Mouse (Mus musculus): ENCODE measurements around the gene Cdk19. TPM values are rescaled to one million over a fixed set of nuclear protein-coding genes. Genes with fewer than 3 reads are reported as not detected.
A peak's percentile ranks its signal among the peaks of the same experiment; 100 is the strongest.

Cdk19 gene
- polyA plus RNA-seq, 1 experiment from 2014 or later: 12.0 TPM

GRCm38 (mm10) chr10:40316841-40317585 is 22.4 kb upstream of the Cdk19 start:
- no peak overlapping the region for H3K27ac ChIP-seq
- no peaks in the 10 kb centered on the region for H3K9me3 ChIP-seq
- H3K36me3 ChIP-seq: no peaks in the 10 kb centered on the region
- no peaks in the 10 kb centered on the region for H3K4me1 ChIP-seq
- no peaks in the 10 kb centered on the region for H3K27me3 ChIP-seq
- no peak overlapping the region for H3K4me2 ChIP-seq
- ATAC-seq (ENCODE audit: insufficient number of reproducible peaks, insufficient read depth, low FRiP score, low TSS enrichment, low read depth): no peak
- no peak overlapping the region for H3K4me3 ChIP-seq
- WGBS: 43% methylated on average over 7 of the region's 7 CpGs
- H3K9ac ChIP-seq: no peak overlapping the region

GRCm38 (mm10) chr10:40320306-40320705 is 19.1 kb upstream of the Cdk19 start:
- Histone ChIP-seq H3K27me3 (no peaks in the 10 kb centered on the region), H3K9me3 (no peaks in the 10 kb centered on the region), H3K4me3 (no peak overlapping the region), H3K4me2 (no peak overlapping the region), H3K4me1 (no peaks in the 10 kb centered on the region), H3K27ac (no peak overlapping the region), H3K36me3 (no peaks in the 10 kb centered on the region), H3K9ac (no peak overlapping the region)
- no peak for ATAC-seq (ENCODE audit: insufficient number of reproducible peaks, insufficient read depth, low FRiP score, low TSS enrichment, low read depth)
- 89% methylated on average over 10 of the region's 10 CpGs for whole genome bisulfite sequencing

DNA sequence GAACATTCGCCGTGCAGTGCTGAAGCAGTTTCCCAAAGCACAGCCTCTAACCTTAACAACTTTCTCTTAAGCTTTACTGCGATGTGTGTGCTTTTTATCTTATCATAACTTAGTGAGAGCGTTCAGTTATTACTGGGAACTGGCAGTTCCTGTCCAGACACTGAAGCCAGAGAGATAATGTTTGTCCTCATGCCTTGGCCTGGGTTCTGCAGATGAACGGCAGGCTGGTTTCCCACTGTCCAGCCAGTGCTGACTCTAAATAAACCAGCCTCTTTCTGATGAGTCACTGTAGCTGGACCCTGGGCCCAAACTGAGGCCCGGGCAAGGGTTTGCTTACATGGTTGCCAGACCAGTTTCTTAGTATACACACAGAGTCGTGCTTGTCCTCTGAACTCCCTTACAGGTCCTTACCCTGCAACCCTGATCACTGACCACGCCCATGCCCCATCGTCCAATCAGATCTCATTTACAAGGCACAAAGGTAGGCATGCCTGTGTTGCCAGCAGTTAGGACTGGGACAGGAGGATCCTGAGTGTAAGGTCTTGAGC is 11.3 kb upstream of the Cdk19 start:
- Histone ChIP-seq H3K36me3 (no peaks in the 10 kb centered on the region), H3K27ac (no peak overlapping the region), H3K9me3 (no peaks in the 10 kb centered on the region), H3K27me3 (no peaks in the 10 kb centered on the region), H3K4me1 (no peaks in the 10 kb centered on the region), H3K4me2 (no peak overlapping the region), H3K9ac (no peak overlapping the region), H3K4me3 (no peak overlapping the region)
- 80% methylated on average over 9 of the region's 9 CpGs for WGBS
- no peak for ATAC-seq (ENCODE audit: insufficient number of reproducible peaks, insufficient read depth, low FRiP score, low TSS enrichment, low read depth)

DNA sequence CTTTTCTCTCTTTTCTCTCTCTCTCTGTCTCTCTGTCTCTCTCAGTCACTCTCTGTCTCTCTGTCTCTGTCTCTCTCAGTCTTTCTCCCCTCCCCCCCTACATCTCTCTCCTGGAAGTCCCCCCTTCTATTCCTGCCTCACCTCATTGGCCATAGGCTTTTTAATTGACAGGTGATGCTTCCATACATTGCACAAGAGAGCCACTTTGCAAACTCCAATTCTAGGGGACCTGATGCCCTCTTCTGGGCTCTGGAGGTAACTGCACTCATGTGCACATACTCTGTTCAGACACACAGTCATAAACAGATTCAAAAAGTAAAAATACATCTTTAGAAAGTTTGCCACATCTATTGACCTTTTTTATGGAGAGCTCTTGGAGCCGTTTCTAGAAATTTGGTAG is 9.1 kb upstream of the Cdk19 start:
- Histone ChIP-seq H3K4me2 (no peak overlapping the region), H3K9ac (no peak overlapping the region), H3K9me3 (no peaks in the 10 kb centered on the region), H3K36me3 (no peaks in the 10 kb centered on the region), H3K27ac (no peak overlapping the region), H3K4me1 (no peaks in the 10 kb centered on the region), H3K27me3 (no peaks in the 10 kb centered on the region), H3K4me3 (no peak overlapping the region)
- ATAC-seq (ENCODE audit: insufficient number of reproducible peaks, insufficient read depth, low FRiP score, low TSS enrichment, low read depth): no peak
- 82% methylated on average over 1 of the region's 1 CpGs for WGBS

DNA sequence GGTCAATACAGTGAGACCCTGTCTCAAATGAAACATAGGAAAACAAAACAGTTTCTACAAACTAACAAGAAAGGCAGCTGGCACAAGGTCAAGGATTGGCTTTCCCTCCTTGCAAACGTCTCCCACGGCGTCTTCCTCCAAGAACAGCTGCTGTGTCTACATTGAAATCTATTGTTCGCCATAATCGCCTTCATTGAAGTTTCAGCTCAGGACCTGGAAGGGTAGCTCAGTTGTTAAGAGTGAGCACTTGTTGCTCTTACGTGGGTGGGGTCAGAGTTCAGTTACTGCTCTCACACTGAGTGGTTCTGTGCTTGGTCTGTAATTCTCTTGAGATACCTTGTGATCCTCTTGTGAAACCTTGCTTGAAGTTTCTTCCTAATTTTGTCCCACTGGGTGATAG is 6.5 kb upstream of the Cdk19 start:
- no peaks in the 10 kb centered on the region for H3K4me1 ChIP-seq
- WGBS: 71% methylated on average over 6 of the region's 6 CpGs
- no peak for ATAC-seq (ENCODE audit: insufficient number of reproducible peaks, insufficient read depth, low FRiP score, low TSS enrichment, low read depth)
- H3K9ac ChIP-seq: no peak overlapping the region
- no peak overlapping the region for H3K27ac ChIP-seq
- no peaks in the 10 kb centered on the region for H3K27me3 ChIP-seq
- H3K4me2 ChIP-seq: no peak overlapping the region
- no peak overlapping the region for H3K4me3 ChIP-seq
- no peaks in the 10 kb centered on the region for H3K36me3 ChIP-seq
- H3K9me3 ChIP-seq: peaks cover under 1% of the 10 kb centered on the region; the same call in 1 of the 2 replicates

GRCm38 (mm10) chr10:40342036-40342435 is 2.7 kb downstream of the Cdk19 start:
- 77% methylated on average over 4 of the region's 4 CpGs for WGBS
- ATAC-seq (ENCODE audit: insufficient number of reproducible peaks, insufficient read depth, low FRiP score, low TSS enrichment, low read depth): no peak
- no peak overlapping the region for H3K9ac ChIP-seq

DNA sequence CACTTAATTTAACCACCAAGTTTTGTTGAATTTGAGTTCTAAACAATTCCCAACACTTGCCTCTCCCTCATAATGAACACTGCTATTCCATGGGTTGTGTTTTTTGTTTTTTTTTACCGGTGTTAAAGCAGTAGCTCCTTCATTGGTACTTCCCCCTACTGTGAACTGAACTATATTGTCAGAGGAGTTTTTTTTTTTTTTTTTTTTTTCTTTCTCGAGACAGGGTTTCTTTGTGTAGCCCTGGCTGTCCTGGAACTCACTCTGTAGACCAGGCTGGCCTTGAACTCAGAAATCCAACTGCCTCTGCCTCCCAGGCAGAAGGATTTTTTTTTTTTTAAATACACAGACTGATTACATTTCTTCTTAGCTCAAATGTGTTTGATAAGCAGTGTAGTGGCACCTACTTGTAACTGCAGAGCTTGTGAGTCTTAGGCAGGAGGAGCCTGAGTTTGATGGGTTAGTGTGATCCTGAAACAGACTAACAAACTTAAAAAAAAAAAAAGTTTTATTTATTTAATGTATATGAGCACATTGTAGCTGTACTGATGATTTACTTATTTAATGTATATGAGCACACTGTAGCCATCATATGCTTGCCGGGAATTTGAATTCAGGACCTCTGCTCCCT is 7.5 kb downstream of the Cdk19 start:
- Histone ChIP-seq H3K4me3 (no peak overlapping the region), H3K4me1 (peaks cover 21% of the 10 kb centered on the region), H3K27ac (no peak overlapping the region), H3K27me3 (no peaks in the 10 kb centered on the region), H3K36me3 (no peaks in the 10 kb centered on the region), H3K9ac (no peak overlapping the region), H3K4me2 (no peak overlapping the region), H3K9me3 (no peaks in the 10 kb centered on the region)
- WGBS: 81% methylated on average over 3 of the region's 3 CpGs
- ATAC-seq (ENCODE audit: insufficient number of reproducible peaks, insufficient read depth, low FRiP score, low TSS enrichment, low read depth): no peak

More at GRCm38 (mm10) chr10:40342036-40342435, 2.7 kb downstream of the Cdk19 start:
- Histone ChIP-seq H3K9me3 (peaks cover 3% of the 10 kb centered on the region; the same call in 1 of the 2 replicates), H3K36me3 (no peaks in the 10 kb centered on the region), H3K4me1 (peaks cover 6% of the 10 kb centered on the region; the same call in 1 of the 2 replicates), H3K4me3 (no peak overlapping the region), H3K27ac (no peak overlapping the region), H3K4me2 (no peak overlapping the region), H3K27me3 (no peaks in the 10 kb centered on the region)

- no peak for ATAC-seq (ENCODE audit: insufficient number of reproducible peaks, insufficient read depth, low FRiP score, low TSS enrichment, low read depth)
- Histone ChIP-seq H3K4me1 (peaks cover 21% of the 10 kb centered on the region), H3K36me3 (no peaks in the 10 kb centered on the region), H3K9ac (no peak overlapping the region), H3K27me3 (no peaks in the 10 kb centered on the region), H3K27ac (peak overlapping the region; percentile 39; the same call in 1 of the 2 replicates), H3K4me2 (peak overlapping the region; percentile 69), H3K4me3 (no peak overlapping the region), H3K9me3 (no peaks in the 10 kb centered on the region)
- WGBS: 68% methylated on average over 9 of the region's 9 CpGs
These were observed 8.1 kb downstream of the Cdk19 start for GRCm38 (mm10) chr10:40347461-40347954.

DNA sequence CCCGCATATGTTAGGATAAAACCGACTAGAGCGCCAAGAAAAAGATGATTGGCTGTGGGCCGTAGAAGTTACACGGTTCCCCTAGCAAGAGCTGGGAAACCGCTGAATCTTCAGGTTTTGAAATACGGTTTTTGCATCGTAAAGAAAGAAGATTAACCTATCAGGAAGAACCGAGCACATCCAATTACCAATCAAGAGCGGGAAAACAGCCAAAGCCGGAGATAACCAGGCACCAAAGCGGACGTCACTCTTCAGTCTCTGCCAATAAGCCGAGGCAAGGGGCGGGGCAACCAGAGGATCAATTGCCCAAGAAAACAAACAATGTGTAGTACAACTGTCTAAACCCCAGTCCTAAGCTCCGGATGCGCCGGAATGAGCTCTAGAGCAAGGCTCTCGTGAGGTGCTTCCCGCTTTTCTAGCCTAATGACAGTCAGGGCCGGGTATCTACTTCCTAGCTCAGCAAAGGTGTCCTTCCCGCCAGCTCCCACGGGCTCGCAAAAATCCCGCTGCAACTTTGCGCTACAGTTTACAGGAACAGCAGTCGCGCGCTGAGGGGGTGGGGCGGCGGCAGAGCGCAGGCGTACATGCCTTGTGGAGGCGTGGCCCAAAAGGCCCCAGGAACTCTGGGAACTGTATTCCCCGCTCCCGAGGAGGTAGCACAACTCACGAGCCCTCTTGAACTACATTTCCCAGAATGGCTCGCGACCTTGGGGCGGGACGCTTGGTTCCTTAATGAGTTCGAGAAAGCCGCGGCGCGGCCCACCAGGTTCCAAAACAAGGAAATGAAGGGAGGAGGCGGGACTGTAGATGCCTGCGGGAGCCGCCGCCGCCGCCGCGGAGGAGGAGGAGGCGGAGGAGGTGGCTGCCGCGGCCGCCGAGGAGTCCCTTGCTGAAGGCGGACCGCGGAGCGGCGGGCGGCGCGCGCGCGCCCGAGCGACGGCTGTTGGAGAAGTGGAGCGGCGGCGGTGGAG is 9.5 kb downstream of the Cdk19 start:
- Histone ChIP-seq H3K27me3 (no peaks in the 10 kb centered on the region), H3K36me3 (no peaks in the 10 kb centered on the region), H3K4me3 (peak overlapping the region; percentile 83), H3K9ac (peak overlapping the region; percentile 91), H3K4me2 (peak overlapping the region; percentile 69), H3K27ac (peak overlapping the region; percentile 98), H3K9me3 (no peaks in the 10 kb centered on the region), H3K4me1 (peaks cover 21% of the 10 kb centered on the region)
- peak; percentile 98 for ATAC-seq (ENCODE audit: insufficient number of reproducible peaks, insufficient read depth, low FRiP score, low TSS enrichment, low read depth)
- under 1% methylated on average over 75 of the region's 76 CpGs for WGBS

DNA sequence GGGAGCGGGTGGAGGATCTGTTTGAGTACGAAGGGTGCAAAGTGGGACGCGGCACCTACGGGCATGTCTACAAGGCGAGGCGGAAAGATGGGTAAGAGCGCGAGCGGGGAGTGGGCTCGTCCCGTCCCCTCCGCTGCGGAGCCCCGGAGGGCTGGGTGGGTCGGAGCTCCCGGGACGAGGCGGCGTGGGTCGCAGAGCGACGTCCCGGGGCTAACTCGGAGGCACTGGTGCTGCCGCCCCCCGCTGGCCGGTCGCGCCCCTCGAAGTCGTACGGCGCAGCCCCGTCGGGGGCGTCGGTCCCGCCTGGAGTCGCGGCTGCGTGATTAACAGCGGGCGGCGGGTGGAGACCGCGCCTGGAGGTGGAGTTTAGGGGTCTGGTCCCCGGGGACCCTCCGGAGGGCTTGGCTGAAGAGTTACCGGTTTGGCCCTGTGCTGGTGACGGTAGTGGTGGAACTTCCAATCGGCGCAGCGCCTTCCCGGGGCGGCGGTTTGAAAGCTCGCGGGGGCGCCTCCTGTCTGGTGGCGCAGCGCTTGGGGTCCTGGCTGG is 10.3 kb downstream of the Cdk19 start:
- under 1% methylated on average over 62 of the region's 62 CpGs for WGBS
- no peaks in the 10 kb centered on the region for H3K9me3 ChIP-seq
- peak; percentile 52 for ATAC-seq (ENCODE audit: insufficient number of reproducible peaks, insufficient read depth, low FRiP score, low TSS enrichment, low read depth)
- peak overlapping the region; percentile 98 for H3K27ac ChIP-seq
- H3K4me3 ChIP-seq: peak overlapping the region; percentile 83
- H3K9ac ChIP-seq: peak overlapping the region; percentile 91
- H3K36me3 ChIP-seq: no peaks in the 10 kb centered on the region
- H3K27me3 ChIP-seq: no peaks in the 10 kb centered on the region
- peak overlapping the region; percentile 69 for H3K4me2 ChIP-seq
- H3K4me1 ChIP-seq: peaks cover 21% of the 10 kb centered on the region

All from embryonic facial prominence, embryonic 13.5 days (tissue).